Mouse (Mus musculus): ENCODE measurements at regions not wholly inside any gene's neighbourhood (a gene's known extent, or its start where the extent isn't known, plus 50 kb on each side); places are given as distances from the start of the nearest gene placed in this dataset.

DNA sequence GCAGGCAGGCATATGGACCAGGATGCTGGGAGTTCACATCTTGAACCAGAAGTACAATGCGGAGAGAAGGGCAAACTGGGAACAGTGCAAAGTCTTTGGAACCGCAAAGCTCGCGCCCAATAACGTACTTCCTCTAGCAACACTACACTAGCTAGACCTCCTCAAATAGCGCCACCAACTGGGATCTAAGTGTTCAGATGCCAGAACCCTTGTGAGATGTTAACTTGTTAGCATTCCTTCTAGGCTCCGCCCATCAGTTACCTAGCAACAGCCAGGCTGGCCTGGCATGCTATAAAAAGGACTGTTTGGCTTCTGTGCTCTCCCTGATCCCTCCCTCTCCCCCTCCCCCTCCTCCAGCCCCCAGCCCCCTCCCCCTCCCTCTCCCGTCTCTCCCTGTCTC lies 182.3 kb upstream of the Jmjd1c start:
- no peak for DNase-seq

DNA sequence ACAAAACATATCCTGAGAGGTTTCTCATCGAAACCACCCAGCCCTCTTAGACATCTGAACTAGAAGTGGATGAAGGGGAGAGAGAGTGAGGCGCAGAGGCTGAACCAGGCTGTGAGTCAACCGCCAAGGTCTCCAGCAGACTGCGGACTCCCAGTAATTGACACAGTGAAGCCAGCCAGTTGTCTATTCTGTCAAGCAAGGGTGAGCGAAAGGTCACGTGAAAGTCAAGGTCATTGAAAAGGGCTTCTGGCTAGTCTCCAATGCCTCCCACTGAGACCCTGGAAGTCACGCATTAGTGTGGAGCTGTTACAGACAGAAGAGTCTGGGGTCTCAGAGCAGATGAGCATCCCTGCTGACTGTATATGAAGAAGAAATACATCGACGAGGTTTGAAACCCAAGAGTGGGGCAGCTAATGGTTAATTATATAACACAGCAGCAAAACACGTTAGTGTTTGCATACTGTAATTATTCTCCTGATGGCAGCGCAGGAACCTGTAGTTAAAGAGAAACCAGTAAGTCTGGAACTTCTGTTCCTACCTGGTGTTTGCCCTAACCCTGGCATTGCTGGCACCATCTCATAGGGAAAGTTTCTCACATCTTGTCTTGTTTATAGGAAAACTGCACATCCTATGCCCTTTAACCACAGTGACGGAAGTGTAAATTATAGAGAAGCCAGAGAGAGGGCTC lies 181.5 kb upstream of the Jmjd1c start:
- no peak for DNase-seq

DNA sequence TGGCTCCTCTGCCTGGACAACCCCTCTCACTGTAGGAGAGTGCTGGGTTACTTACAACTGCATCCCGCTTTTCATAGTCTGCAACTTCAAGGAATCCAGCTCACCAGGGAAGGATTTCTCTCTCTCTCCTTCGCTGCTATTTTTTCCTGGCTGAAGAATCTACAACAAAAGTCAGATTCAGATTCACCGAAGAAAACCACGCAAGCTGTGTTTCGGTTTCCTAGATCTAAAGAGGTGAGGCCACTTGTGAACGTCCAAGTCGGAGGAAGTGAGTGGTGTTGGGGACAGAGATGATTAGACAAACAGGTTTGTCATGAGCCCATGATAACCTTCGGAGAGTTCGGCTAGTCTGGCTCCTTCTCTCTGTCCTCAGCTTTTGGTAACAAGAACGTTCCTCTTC lies 180.1 kb upstream of the Jmjd1c start:
- no peak for DNase-seq

DNA sequence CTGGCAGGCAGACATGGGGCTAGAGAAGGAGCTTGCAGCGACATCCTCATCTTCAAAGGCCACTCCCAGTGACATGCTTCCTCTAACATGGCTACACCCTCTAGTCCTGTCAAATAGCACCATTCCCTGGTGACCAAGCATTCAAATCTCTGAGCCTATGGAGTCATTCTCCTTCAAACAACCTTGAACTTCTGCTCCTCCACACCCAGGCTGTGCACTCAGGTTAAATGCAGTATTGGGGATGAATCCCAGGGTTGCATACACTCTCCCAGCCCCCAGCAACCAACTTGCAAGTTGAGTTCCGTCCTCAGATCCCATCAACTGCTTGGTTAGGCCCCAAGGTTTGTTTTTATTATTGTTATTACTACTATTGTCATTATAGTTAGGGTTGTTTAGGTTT lies 178.2 kb upstream of the Jmjd1c start:
- DNase-seq: no peak

DNA sequence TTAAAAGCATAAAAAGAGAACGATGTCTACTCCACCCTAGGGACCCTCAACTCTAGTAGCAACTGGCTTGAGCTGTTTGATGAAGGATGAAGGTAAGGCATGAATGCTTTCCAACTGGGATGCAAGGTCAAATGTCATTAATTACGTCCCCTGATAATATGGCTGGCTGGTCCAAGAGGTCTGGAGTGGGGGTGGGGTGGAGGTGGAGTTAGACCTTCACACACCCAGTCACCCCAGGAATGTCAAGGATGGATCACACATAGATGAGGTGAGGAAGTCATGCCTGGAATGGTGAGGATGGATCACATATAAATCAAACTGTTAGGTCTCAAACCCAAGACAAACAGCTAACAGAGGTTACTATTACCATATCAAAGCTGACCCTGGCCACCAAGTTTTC lies 177.2 kb upstream of the Jmjd1c start:
- no peak for DNase-seq

DNA sequence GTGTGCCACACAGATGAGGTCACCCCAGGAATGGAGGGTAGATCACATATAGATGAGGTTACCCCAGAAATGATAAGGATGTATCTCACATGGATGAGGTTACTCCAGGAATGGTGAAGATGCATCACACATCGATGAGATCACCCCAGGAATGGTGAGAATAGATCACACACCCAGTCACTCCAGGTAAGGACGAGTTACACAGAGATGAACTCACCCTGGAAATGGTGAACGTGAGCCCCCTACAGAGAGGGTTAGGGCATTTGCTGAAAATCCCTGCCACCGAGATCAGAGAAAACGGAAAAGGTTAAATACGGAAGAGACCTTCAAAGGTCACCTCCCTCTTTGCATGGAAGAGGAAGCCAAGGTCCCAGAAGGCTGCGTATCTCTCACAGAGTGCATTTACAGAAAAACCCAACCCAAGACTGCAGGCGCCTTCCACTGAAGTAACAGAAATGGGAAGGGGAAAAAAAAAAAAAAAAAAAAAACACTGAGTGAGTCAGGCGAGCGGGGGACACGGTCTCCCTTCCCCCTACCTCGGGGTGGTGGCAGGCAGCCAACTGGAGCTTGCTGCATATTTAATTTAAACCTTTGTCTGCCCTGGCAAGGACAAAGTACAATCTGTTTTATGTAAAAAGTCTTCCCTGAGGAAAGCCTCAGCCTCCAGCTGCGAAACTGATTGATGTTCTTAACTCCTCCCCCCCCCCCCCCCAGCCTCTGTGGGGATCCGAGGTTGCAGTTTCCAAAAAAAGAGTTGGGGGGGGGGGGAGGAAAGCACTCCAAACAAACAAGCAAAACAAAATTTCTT lies 175.8 kb upstream of the Jmjd1c start:
- peak; percentile 64 for DNase-seq

DNA sequence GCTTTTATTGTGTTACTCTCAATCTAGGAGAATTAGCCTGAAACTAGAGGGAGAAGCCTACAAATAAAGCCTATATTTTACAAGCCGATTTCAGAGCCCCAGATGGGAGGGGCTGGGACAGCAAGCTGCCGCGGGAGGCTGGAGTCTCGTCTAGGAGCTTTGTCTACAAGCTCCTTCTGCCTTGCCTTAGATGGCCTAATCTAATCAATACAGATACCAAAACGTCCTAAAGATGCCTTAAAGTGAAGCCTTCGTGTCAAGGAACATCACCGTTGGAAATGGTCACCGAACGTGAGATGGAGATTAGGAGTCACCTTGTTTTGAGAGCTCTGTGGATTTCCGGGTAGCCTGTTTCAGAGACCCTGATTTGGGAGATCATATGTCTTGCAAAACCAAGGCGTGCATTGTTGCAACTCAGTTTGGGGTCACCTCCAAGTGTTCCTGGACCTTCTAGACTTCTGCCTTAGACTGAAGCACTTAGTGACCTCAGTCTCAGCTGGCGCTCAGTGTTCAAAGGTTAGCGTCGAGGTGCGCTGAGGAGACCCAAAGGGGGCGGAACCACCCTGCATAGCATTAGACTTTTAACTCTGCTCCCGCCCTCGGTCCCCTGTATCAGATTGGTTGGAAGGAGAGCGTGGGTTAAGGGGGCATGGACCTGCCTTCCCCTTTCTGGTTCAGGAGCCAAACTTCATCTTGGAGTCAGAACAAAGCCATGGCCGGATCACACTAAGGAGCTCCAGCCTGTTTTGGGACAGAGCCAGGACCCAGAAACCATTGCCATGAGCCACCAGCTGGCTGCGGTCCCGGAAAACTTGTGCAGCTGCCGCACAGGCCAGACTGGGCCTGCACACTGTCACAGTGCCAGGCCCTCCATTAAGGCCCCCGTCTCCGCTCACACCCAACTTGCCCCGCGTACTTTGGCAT lies 174.9 kb upstream of the Jmjd1c start:
- DNase-seq: peak; percentile 86

DNA sequence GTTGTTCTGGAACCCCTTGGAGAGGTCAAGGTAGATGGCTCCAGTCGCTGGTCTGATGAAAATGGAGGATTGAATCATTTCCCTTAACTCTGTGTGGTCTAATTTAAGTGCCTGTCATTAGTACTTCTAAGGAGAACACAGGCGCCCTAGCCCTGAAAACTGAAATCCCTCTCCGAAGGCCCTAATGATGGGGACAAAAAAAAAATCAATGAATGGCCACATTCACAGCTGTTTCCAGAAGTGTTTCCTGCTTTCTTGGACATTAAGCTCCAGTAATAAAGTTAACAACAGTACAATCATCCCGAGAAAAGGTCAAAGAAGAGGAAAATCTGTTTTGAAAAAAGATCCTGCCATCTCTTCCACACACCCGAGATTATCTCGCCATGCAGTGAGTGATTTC lies 174.1 kb upstream of the Jmjd1c start:
- no peak for DNase-seq

DNA sequence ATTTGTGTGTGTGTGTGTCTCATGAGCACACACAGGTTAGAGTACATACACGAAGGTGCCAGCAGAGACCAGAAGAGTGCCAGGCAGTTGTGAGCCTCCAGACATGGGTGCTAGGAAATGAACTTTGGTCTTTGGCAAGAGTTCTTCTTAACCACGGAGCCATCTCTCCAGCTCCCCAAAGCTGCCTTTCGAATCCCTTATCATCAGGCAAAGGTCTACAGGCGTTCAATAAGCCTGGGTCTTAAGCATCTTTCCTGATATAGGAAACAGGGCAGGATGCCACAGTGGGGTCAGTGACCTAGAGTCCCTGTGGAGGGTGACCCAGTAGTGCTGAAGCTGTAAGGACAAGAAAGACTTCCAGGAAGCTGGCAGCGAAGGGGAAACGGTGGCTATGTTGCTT lies 173.6 kb upstream of the Jmjd1c start:
- DNase-seq: no peak

DNA sequence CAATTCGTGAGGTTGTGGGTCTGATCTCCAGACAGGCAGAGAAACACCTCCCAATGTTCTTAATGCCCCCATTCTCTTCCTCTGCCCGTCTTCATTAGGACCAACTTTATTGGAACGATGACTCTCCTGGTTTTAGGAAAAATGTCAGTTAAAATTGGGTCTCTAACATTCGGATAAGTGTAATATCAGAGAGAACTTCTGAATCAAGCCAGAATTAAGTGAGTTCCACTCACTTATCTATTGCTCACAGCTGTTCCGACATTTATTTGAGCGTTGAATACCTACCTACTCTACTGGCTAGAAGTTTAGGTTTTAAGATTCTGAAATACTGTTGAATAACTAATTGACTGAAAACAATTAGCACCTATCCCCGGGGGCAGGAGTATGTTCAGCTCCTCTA lies 172.0 kb upstream of the Jmjd1c start:
- DNase-seq: no peak

DNA sequence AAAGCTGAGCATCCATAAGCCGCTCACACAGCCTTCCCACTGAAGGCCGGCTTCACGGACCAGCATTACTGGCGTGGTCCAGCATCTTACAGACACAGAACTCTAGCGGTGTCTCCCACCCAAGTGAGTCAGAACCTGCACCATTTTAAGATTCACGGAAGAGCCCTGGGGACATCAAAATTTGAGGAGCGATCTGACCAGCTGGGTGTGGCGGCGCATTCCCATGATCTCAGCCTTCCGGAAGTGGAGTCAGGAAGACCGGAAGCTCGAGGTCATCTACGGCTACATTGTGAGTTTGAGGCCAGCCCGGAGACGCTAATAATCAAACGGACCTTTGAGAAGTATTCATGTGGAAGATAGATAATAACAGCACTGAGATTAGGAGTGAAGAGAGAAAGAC lies 171.5 kb upstream of the Jmjd1c start:
- no peak for DNase-seq

DNA sequence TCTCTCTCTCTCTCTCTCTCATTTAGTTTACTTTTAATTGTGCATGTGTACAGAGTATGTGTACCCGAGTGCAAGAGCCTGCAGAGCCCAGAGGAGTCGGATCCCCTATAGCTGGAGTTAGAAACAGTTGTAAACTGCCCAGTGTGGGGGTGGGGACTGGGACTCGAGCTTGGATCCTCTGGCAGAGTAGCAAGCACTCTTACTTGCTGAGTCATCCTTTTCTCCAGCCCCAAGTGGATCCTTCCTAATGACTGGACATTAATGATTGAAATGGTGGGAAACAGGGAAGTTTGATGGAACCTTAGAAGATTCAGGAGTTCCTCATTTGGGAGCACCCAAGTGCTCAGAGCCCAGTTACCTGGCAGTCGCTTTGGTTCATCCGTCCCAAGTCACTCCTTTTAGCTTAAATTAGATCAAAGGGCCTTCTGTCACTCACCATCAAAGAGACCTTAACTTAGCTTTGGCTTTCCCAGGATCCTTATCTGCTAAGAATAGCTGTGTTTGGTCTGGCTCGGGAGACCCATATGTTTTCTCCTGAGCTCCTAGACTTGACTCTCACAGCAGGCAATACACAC lies 170.3 kb upstream of the Jmjd1c start:
- no peak for DNase-seq

DNA sequence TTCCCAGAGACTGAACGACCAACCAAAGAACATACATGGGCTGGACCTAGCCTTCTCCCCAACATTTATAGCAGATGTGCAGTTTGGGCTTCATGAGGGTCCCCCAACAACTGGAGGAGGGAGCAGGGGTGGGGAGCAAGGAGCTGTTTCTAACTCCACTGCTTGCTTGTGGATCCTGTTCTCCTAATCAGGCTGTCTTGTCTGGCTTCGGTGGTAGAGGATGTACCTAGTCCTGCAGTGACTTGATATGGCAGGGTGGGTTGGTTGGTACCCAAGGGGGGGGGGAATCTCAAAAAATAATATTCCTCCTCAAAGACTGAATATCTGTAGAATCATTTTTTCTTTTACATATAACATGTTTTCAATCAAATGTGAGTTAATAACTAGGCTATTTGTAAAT lies 168.3 kb upstream of the Jmjd1c start:
- DNase-seq: no peak

DNA sequence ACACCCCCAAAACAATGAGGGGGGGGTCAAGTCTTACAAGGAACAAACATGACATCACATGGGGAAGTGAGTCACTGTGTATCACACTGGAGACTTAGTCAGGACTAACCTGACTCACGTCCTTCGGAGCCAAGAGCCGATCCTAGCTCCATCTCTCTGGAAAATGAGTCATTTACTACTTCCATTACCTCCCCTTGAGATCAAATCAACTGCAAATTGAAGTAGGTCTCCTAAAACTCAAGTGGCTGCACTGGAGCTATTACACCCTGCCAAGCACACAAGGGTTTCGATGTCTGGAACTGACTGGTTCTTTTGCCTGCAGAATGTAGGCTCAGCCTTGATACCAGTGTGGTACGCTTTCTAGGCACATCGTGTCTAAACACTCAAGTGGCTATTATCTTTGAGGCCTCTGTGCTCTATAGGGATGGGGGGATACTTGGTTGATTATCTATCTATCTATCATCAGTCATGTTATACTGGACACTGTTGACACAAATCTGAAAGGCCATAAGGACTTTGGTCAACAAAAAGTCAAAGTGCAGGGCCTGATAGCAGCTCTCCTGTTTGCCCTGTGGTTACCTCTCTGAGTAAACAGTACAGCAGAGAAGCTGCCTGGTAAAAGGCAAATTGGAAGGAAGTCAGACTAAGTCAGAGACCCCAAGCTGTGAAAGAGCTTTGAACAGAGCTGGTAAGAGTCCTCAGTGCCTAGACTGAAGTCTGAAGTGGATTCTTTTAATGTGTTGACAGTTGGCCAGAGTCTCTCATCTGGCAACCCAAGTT lies 167.5 kb upstream of the Jmjd1c start:
- no peak for DNase-seq

DNA sequence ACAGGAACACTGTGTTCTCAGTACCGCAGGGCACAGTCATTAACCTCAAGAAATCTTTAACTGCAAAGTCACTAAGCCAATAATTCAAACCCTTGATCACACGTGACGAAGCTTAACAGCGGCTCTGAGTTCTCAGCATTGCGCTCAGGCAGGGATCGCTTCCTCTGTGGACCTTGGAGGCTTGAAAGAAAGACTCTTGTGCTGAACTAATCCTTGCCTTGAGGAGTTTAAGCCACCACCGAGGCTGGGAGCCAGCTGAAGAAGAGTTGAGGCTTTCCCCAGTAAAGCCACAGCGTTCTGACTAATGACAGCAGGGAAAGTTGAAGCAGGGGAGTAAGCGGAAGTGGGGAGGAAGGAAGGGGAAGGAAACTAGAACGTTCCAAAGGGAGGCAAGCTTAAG lies 165.4 kb upstream of the Jmjd1c start:
- no peak for DNase-seq

DNA sequence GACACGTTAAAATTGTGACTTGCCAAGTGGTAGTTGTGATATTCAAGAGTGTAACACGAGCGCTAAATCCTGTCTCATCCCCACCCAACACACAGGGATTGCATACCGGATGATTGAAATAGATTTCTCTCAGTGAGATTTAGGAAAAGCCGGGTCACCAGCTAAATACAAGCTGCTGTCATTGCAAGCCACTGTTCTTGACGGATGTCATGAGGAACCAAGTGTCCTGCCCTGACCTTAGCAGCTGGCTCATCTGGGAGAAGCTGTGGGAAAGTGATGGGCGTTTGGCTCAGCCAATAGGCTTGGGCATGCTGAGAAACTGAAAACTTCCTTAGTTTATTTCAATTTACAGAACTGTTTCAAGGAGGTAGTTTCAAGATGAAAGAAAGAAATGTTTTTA lies 164.4 kb upstream of the Jmjd1c start:
- DNase-seq: no peak

DNA sequence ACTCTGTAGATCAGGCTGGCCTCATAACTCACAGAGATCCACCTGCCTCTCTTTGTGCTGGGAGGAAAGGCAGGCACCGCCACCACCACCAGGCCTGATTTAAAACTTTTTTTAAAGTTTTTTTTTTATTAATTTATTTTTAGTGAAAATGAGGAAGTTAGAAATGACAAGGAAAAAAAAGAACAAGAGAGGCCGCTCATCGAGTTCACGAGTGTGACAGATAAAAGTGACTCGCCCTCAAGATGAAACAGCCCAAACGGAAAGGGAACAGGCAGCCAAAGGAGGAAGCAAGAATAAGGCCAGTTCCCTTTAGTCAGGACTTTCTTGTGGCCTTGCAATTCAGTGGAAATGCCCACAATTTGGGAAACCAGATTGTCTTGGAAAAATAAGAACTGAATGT lies 163.4 kb upstream of the Jmjd1c start:
- DNase-seq: no peak

DNA sequence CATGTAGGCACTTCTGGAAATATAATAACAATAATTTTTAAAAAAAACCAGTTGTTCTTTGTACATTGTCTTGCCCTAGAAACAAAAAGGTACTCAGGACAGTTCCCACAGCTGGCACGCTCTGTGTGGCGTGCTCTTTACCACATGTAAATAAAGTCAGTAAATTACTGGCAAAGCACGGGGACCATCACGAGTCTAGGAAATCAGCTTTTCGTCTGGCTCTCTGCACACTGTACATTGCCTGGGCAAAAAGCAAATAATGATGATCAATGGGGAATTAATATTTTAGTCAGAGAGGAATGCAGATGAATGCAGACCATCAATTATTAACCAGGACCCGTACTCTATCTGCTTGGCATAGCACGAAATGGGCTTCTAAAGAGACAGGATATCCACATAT lies 162.2 kb upstream of the Jmjd1c start:
- DNase-seq: no peak

DNA sequence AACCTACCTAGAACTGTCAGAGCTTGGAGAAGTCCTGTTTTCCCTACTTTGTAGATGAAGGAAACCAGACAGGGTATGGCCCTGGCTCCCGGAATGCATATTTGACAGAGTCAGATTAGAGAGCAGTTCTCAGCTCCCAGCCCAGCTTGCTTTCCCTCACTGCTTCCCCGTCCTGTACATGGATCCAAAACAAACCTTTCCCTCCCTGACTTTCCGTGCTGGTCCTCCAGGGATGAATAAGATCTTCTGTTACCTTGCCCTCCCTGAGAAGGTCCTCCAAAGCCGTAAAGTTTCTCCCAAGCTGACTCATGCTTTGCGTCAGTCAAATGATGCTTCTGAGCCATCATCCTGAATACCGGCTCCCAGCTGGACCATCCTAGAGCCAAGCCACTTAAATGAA lies 160.2 kb upstream of the Jmjd1c start:
- DNase-seq: no peak

DNA sequence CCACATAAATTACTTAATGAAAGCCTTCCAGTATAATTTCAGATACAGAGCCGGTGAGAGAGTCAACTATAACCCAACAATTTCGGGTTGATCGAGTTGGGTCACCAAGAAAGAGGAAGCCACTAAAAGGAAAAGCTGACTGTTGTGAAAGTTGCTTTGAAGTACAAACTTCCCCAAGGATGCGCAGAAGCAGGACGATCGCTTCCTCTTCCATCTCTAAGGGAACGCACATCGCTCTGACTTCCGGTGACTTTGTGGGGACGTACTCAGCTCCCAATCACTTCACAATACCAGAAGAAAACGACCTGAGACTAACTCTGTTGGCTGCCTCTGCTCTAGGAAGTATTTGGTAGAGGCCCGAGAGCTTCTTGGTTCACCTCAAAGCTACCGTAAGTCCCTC lies 158.8 kb upstream of the Jmjd1c start:
- DNase-seq: no peak

DNA sequence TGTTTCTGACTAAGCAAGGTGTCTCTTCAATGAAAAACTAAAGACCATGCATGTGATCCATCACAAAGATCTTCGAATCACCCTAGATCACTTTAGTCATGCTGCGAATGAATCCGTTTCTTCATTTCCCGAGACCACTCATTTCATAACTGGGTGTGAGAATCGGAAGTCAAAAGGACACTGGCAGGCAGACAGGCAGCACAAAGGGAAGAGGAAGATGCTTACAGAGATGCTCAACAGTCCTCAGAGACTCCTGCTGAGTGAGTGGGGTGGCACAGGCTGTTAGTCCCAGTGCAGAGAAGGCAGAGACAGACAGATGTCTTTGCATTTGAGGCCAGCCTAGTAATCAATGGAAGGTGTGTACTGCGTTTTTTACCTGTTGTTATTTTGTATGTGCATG lies 155.6 kb upstream of the Jmjd1c start:
- DNase-seq: no peak

DNA sequence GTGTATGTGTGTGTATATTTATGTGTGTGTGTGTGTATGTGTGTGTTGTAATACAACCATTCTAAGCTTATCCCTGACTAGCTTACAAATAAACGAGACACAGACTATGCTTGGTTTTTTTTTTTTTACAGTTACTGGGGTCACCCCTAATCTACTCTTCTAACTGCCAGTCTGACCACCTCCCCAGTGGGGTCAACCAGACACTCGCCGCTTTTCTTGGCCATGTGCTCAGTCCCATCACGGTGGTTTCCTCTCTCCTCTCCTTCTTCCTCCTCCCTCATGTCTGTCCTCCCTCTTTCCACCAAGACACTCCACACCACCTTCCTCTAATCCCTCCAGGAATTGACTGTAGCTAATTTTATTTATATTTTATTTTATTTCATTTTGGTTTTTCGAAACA lies 155.0 kb upstream of the Jmjd1c start:
- no peak for DNase-seq

DNA sequence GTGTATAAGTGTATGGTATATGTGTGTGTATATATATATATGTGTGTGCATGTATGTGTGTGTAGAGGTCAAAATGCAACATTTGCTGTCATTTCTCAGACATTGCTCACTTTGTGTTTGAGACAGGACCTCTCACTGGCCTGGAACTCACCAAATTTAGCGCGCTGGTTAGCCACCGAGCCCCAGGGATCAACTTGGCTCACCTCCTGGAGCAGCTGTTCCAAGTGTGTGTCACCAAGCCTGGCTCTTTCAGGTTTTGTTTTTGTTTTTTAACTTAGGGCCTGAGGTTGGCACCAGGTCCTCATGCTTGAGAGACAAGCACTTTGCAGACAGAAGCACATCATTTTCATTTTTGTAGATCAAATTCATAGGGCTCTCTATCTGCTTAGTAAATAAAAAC lies 154.0 kb upstream of the Jmjd1c start:
- no peak for DNase-seq
